In genomic region chr11:50602356-50603081, GRCm38 (mm10) we compare ENCODE assay signal across 7 mouse cellular contexts. TPM values are rescaled to one million over a fixed set of nuclear protein-coding genes. Genes with fewer than 3 reads are reported as not detected.
DNase-seq lines count a peak whose midpoint lies in the region; ATAC-seq lines count a peak whose summit lies in the region.

No protein-coding gene starts in this region.

- peak overlapping the region; percentile 72 for H3K27ac ChIP-seq in embryonic facial prominence, embryonic 13.5 days
- H3K27ac ChIP-seq in heart, embryonic 15.5 days = peak overlapping the region; percentile 39
- peak overlapping the region; percentile 73 for H3K27ac ChIP-seq in limb, embryonic 10.5 days
- no peak overlapping the region; the same call in 1 of the 2 replicates for H3K27ac ChIP-seq in midbrain, embryonic 15.5 days

- H3K4me2 ChIP-seq in embryonic facial prominence, embryonic 13.5 days = peak overlapping the region; percentile 89
- H3K4me2 ChIP-seq in heart, embryonic 15.5 days = peak overlapping the region; percentile 94
- H3K4me2 ChIP-seq in midbrain, embryonic 15.5 days = peak overlapping the region; percentile 100

- ATAC-seq in embryonic facial prominence, embryonic 13.5 days (ENCODE audit: insufficient number of reproducible peaks, insufficient read depth, low FRiP score, low TSS enrichment, low read depth) = peak; percentile 58
- peak; percentile 20; the same call in 1 of the 2 replicates for ATAC-seq in heart, embryonic 15.5 days (replicated peaks; ENCODE audit: insufficient number of reproducible peaks, insufficient read depth, low FRiP score, low read depth)
- peak; percentile 43 for ATAC-seq in midbrain, embryonic 15.5 days (replicated peaks)

- no peaks in the 10 kb centered on the region for H3K9me3 ChIP-seq in embryonic facial prominence, embryonic 13.5 days
- no peaks in the 10 kb centered on the region for H3K9me3 ChIP-seq in heart, embryonic 15.5 days (replicated peaks)
- H3K9me3 ChIP-seq in limb, embryonic 10.5 days (replicated peaks) = no peaks in the 10 kb centered on the region
- no peaks in the 10 kb centered on the region for H3K9me3 ChIP-seq in midbrain, embryonic 15.5 days

- H3K9ac ChIP-seq in embryonic facial prominence, embryonic 13.5 days = peak overlapping the region; percentile 80
- H3K9ac ChIP-seq in heart, embryonic 15.5 days = peak overlapping the region; percentile 62
- peak overlapping the region; percentile 51 for H3K9ac ChIP-seq in midbrain, embryonic 15.5 days

- H3K4me3 ChIP-seq in embryonic facial prominence, embryonic 13.5 days = peak overlapping the region; percentile 71
- H3K4me3 ChIP-seq in heart, embryonic 15.5 days = peak overlapping the region; percentile 62
- peak overlapping the region; percentile 77 for H3K4me3 ChIP-seq in limb, embryonic 10.5 days
- H3K4me3 ChIP-seq in midbrain, embryonic 15.5 days = peak overlapping the region; percentile 70

- WGBS in embryonic facial prominence, embryonic 13.5 days = under 1% methylated on average over 59 of the region's 59 CpGs
- under 1% methylated on average over 59 of the region's 59 CpGs for WGBS in heart, embryonic 15.5 days
- under 1% methylated on average over 59 of the region's 59 CpGs for WGBS in limb, embryonic 10.5 days
- under 1% methylated on average over 59 of the region's 59 CpGs for WGBS in midbrain, embryonic 15.5 days

- H3K27me3 ChIP-seq in embryonic facial prominence, embryonic 13.5 days = peaks cover 89% of the 10 kb centered on the region
- H3K27me3 ChIP-seq in heart, embryonic 15.5 days = peaks cover 87% of the 10 kb centered on the region
- H3K27me3 ChIP-seq in limb, embryonic 10.5 days (ENCODE audit: low read depth, poor library complexity, severe bottlenecking) = peaks cover 87% of the 10 kb centered on the region
- H3K27me3 ChIP-seq in midbrain, embryonic 15.5 days (replicated peaks) = peaks cover 46% of the 10 kb centered on the region

- H3K36me3 ChIP-seq in embryonic facial prominence, embryonic 13.5 days = peaks cover 3% of the 10 kb centered on the region; the same call in 1 of the 2 replicates
- H3K36me3 ChIP-seq in heart, embryonic 15.5 days = no peaks in the 10 kb centered on the region
- H3K36me3 ChIP-seq in limb, embryonic 10.5 days = no peaks in the 10 kb centered on the region
- H3K36me3 ChIP-seq in midbrain, embryonic 15.5 days (replicated peaks) = no peaks in the 10 kb centered on the region

- peaks cover 24% of the 10 kb centered on the region for H3K4me1 ChIP-seq in embryonic facial prominence, embryonic 13.5 days
- H3K4me1 ChIP-seq in heart, embryonic 15.5 days (replicated peaks) = peaks cover 22% of the 10 kb centered on the region
- peaks cover 22% of the 10 kb centered on the region for H3K4me1 ChIP-seq in limb, embryonic 10.5 days
- peaks cover 17% of the 10 kb centered on the region for H3K4me1 ChIP-seq in midbrain, embryonic 15.5 days

- DNase-seq in urinary bladder, adult 18-20 months (ENCODE audit: low spot score in 2 of 2) = peak; percentile 42 to 62
- no peak for DNase-seq in urinary bladder, adult 2 months (ENCODE audit: low spot score)
- peak; percentile 71 for DNase-seq in limb, embryonic 10.5 days (ENCODE audit: low spot score)
- DNase-seq in urinary bladder, postnatal 36 days (ENCODE audit: low spot score in 2 of 2) = peak; percentile 6 to 53

RNA-seq across cellular contexts. Expression of gene Adamts2, which starts 0.6 kb away (rescaled TPM):
- polyA plus RNA-seq in urinary bladder, adult 2 months (2012; rRNA removed) = 30.9 and 45.5 TPM in 2 replicates
- polyA plus RNA-seq in embryonic facial prominence, embryonic 13.5 days (2015; fragmentation: Nextera tagmentation; extraction: Ambion mirVana) = 12.0 and 13.8 TPM in 2 replicates
- 9.7 and 14.7 TPM in 2 replicates for polyA plus RNA-seq in heart, embryonic 15.5 days (2015; fragmentation: Nextera tagmentation; extraction: Ambion mirVana)
- 0.46 and 0.72 TPM in 2 replicates for polyA plus RNA-seq in limb, embryonic 10.5 days (2016; fragmentation: Nextera tagmentation; extraction: Ambion mirVana)
- 3.7 and 5.0 TPM in 2 replicates for polyA plus RNA-seq in midbrain, embryonic 15.5 days (2015; fragmentation: Nextera tagmentation; extraction: Ambion mirVana)
